Mouse (Mus musculus): ENCODE results near the gene B4galnt3.
A peak's percentile ranks its signal among the peaks of the same experiment; 100 is the strongest.
"Not testable (repeated sequence)": the region's sequence is repeated elsewhere in the genome, so short reads cannot be mapped to it uniquely, and the experiment has no call there.

Gene B4galnt3

GRCm38 (mm10) chr6:120294056-120294784, at the start of gene B4galnt3, which contains the start of gene D330020A13Rik:
TSS of gene B4galnt3 (minus strand) at chr6:120294559.
TSS of gene D330020A13Rik (plus strand) at chr6:120294364.
- DNase-seq (ENCODE audit: low spot score), result no peak

GRCm38 (mm10) chr6:120343992-120344391, 49.6 kb upstream of the B4galnt3 start:
- no peak for DNase-seq (ENCODE audit: low spot score)

GRCm38 (mm10) chr6:120332351-120332750, 38.0 kb upstream of the B4galnt3 start:
- DNase-seq (ENCODE audit: low spot score), result no peak

- peak; percentile 82 for DNase-seq (ENCODE audit: low spot score)
Observed at GRCm38 (mm10) chr6:120324295-120324927, 30.1 kb upstream of the B4galnt3 start.

- peak; percentile 9 for DNase-seq (ENCODE audit: low spot score)
Observed at GRCm38 (mm10) chr6:120320369-120320768, 26.0 kb upstream of the B4galnt3 start.

- DNase-seq (ENCODE audit: low spot score), result no peak
Observed at GRCm38 (mm10) chr6:120319129-120319528, 24.8 kb upstream of the B4galnt3 start.

GRCm38 (mm10) chr6:120318303-120318940, 24.1 kb upstream of the B4galnt3 start:
- no peak for DNase-seq (ENCODE audit: low spot score)

- DNase-seq (ENCODE audit: low spot score), result no peak
Observed at GRCm38 (mm10) chr6:120312443-120312842, 18.1 kb upstream of the B4galnt3 start.

- DNase-seq (ENCODE audit: low spot score), result no peak
Observed at GRCm38 (mm10) chr6:120309787-120310186, 15.4 kb upstream of the B4galnt3 start.

- DNase-seq (ENCODE audit: low spot score), result no peak
Observed at GRCm38 (mm10) chr6:120309338-120309737, 15.0 kb upstream of the B4galnt3 start.

- no peak for DNase-seq (ENCODE audit: low spot score)
Observed at GRCm38 (mm10) chr6:120306859-120307594, 12.7 kb upstream of the B4galnt3 start.

GRCm38 (mm10) chr6:120302755-120303316, 8.5 kb upstream of the B4galnt3 start:
- DNase-seq (ENCODE audit: low spot score), result peak; percentile 16

GRCm38 (mm10) chr6:120301137-120301536, 6.8 kb upstream of the B4galnt3 start:
- DNase-seq (ENCODE audit: low spot score), result peak; percentile 61

GRCm38 (mm10) chr6:120296589-120296988, 2.2 kb upstream of the B4galnt3 start:
- not testable (repeated sequence) for DNase-seq (ENCODE audit: low spot score)

GRCm38 (mm10) chr6:120294785-120295133, 400 bp upstream of the B4galnt3 start:
- no peak for DNase-seq (ENCODE audit: low spot score)

- peak; percentile 40 for DNase-seq (ENCODE audit: low spot score)
Observed at GRCm38 (mm10) chr6:120291396-120292009, 2.9 kb downstream of the B4galnt3 start.

GRCm38 (mm10) chr6:120289430-120289829, 4.9 kb downstream of the B4galnt3 start:
- no peak for DNase-seq (ENCODE audit: low spot score)

GRCm38 (mm10) chr6:120288541-120288940, 5.8 kb downstream of the B4galnt3 start:
- DNase-seq (ENCODE audit: low spot score), result no peak

GRCm38 (mm10) chr6:120287279-120287678, 7.1 kb downstream of the B4galnt3 start:
- DNase-seq (ENCODE audit: low spot score), result no peak

- no peak for DNase-seq (ENCODE audit: low spot score)
Observed at GRCm38 (mm10) chr6:120276874-120277449, 17.4 kb downstream of the B4galnt3 start.

GRCm38 (mm10) chr6:120275301-120275700, 19.1 kb downstream of the B4galnt3 start:
- peak; percentile 10 for DNase-seq (ENCODE audit: low spot score)

All from MN1 (cell line).